Mouse (Mus musculus) liver, adult (tissue): ENCODE results near the gene Cdk14.

Source experiments
- GATA4 ChIP-seq: IDR thresholded peaks from 2 replicates; pipeline ENCODE4 v1.6.1; 2014; ENCODE audit warnings: mild to moderate bottlenecking, low read length; ENCODE audit not compliant: insufficient replicate concordance

Cdk14 gene

GRCm38 (mm10) chr5:5185987-5186742 is 233.9 kb downstream of the Cdk14 start:
- no peak for TF ChIP-seq GATA4

GRCm38 (mm10) chr5:5185521-5185920 is 234.6 kb downstream of the Cdk14 start:
- TF ChIP-seq GATA4, result no peak

GRCm38 (mm10) chr5:5180711-5181110 is 239.4 kb downstream of the Cdk14 start:
- no peak for TF ChIP-seq GATA4

- no peak for TF ChIP-seq GATA4
Observed at GRCm38 (mm10) chr5:5180311-5180710, 239.8 kb downstream of the Cdk14 start.

GRCm38 (mm10) chr5:5176052-5176451 is 244.1 kb downstream of the Cdk14 start:
- TF ChIP-seq GATA4, result no peak

GRCm38 (mm10) chr5:5175611-5176010 is 244.5 kb downstream of the Cdk14 start:
- no peak for TF ChIP-seq GATA4

GRCm38 (mm10) chr5:5175090-5175489 is 245.0 kb downstream of the Cdk14 start:
- TF ChIP-seq GATA4, result no peak

- no peak for TF ChIP-seq GATA4
Observed at GRCm38 (mm10) chr5:5166086-5166485, 254.0 kb downstream of the Cdk14 start.

- no peak for TF ChIP-seq GATA4
Observed at GRCm38 (mm10) chr5:5164326-5164725, 255.8 kb downstream of the Cdk14 start.

GRCm38 (mm10) chr5:5163823-5164222 is 256.3 kb downstream of the Cdk14 start:
- no peak for TF ChIP-seq GATA4

- TF ChIP-seq GATA4, result no peak
Observed at GRCm38 (mm10) chr5:5159521-5159920, 260.6 kb downstream of the Cdk14 start.

- no peak for TF ChIP-seq GATA4
Observed at GRCm38 (mm10) chr5:5139855-5140254, 280.3 kb downstream of the Cdk14 start.

- no peak for TF ChIP-seq GATA4
Observed at GRCm38 (mm10) chr5:5134905-5135511, 285.1 kb downstream of the Cdk14 start.

GRCm38 (mm10) chr5:5134143-5134904 is 285.8 kb downstream of the Cdk14 start:
- TF ChIP-seq GATA4, result no peak

GRCm38 (mm10) chr5:5128852-5129251 is 291.3 kb downstream of the Cdk14 start:
- TF ChIP-seq GATA4, result no peak

GRCm38 (mm10) chr5:5124645-5125044 is 295.5 kb downstream of the Cdk14 start:
- TF ChIP-seq GATA4, result no peak
